Mouse (Mus musculus) liver, embryonic 14.5 days (tissue): ENCODE measurements around the gene Spop. TPM values are rescaled to one million over a fixed set of nuclear protein-coding genes. Genes with fewer than 3 reads are reported as not detected.

Experiments
- ATAC-seq: fragments of 200-750 bp; cut with Nextera tagmentation; 2 replicates; pipeline ENCODE4 v1.8.0; 2017; ENCODE audit warnings: moderate number of reproducible peaks, mild to moderate bottlenecking, moderate library complexity; ENCODE audit not compliant: insufficient read depth
- DNase-seq, 3 experiments: peaks; one replicate each; pipeline ENCODE4 v3.0.0-alpha.2; 2012 to 2013; ENCODE audit warnings: low read depth in 3 of 3, low spot score in 3 of 3
- H3K27ac ChIP-seq: fragments of 300-500 bp; sonication (generic); 2 replicates; pipeline ENCODE4 v1.5.1; 2014; ENCODE audit warnings: moderate library complexity, mild to moderate bottlenecking, control low read depth, inconsistent platforms
- H3K27me3 ChIP-seq: fragments of 300-500 bp; sonication (generic); 2 replicates; pipeline ENCODE4 v1.6.1; 2014; ENCODE audit warnings: mild to moderate bottlenecking, low read length, moderate library complexity; ENCODE audit not compliant: control insufficient read depth, insufficient read depth
- H3K36me3 ChIP-seq: fragments of 300-500 bp; sonication (generic); replicated peaks from 2 replicates; pipeline ENCODE4 v1.6.1; 2014; ENCODE audit warnings: low read depth; ENCODE audit not compliant: control insufficient read depth, insufficient read depth
- H3K4me1 ChIP-seq, 2 experiments: fragments of 200-500 bp in 1 of 2; fragments of 300-500 bp in 1 of 2; sonication (generic) in 1 of 2; replicated peaks; 2 replicates each; pipeline ENCODE4 v1.6.1; 2012 to 2014; ENCODE audit warnings: antibody characterized with exemption in 1 of 2, inconsistent platforms in 1 of 2, low read length in 1 of 2; ENCODE audit not compliant: control insufficient read depth in 2 of 2, insufficient read depth in 2 of 2
- H3K4me2 ChIP-seq: fragments of 300-500 bp; sonication (generic); 2 replicates; pipeline ENCODE4 v1.6.1; 2014; ENCODE audit warnings: low read depth, mild to moderate bottlenecking, control low read depth, moderate library complexity
- H3K4me3 ChIP-seq, 2 experiments: fragments of 200-500 bp in 1 of 2; fragments of 300-500 bp in 1 of 2; sonication (generic) in 1 of 2; 2 replicates each; pipeline ENCODE4 v1.5.1; 2012 to 2014; ENCODE audit warnings: low read depth in 2 of 2, low read length in 2 of 2, mild to moderate bottlenecking in 2 of 2, control low read depth in 1 of 2, inconsistent platforms in 1 of 2, moderate library complexity in 1 of 2; ENCODE audit not compliant: insufficient read depth in 1 of 2
- H3K9ac ChIP-seq: fragments of 300-500 bp; sonication (generic); replicated peaks from 2 replicates; pipeline ENCODE4 v1.6.1; 2014; ENCODE audit warnings: mild to moderate bottlenecking, control low read depth, moderate library complexity
- H3K9me3 ChIP-seq: fragments of 300-500 bp; sonication (generic); 2 replicates; pipeline ENCODE4 v1.6.1; 2016; ENCODE audit warnings: low read length, mixed read lengths; ENCODE audit not compliant: control insufficient read depth
- CTCF ChIP-seq: IDR thresholded peaks from 2 replicates; pipeline ENCODE4 v1.5.1; 2016; ENCODE audit warnings: antibody characterized with exemption, low read depth, control low read depth
- EP300 ChIP-seq: IDR thresholded peaks from 2 replicates; pipeline ENCODE4 v1.6.1; 2016; ENCODE audit warnings: antibody characterized with exemption, low read depth
- WGBS: fragments of 180-500 bp; shearing (Covaris S2); extraction: QIAGEN DNeasy Blood & Tissue Kit; methylation state at CpG from one replicate; pipeline ENCODE4 v1.1.7; 2014; ENCODE audit not compliant: insufficient replicate concordance; 5-methylcytosine and 5-hydroxymethylcytosine counted together
- polyA plus RNA-seq, 2 experiments: library from polyadenylated mRNA; depleted of rRNA in 1 of 2; stranded (reverse) in 1 of 2; unstranded in 1 of 2; fragments of >200 nt; fragmentation: Nextera tagmentation in 1 of 2; extraction: Ambion mirVana in 1 of 2; gene quantifications; 2 replicates each; pipeline versions ENCODE4 v1.2.1 to v1.2.3; 2012 to 2014

Gene Spop
- polyA plus RNA-seq, 2 experiments = 22.0 to 31.8 TPM

DNA sequence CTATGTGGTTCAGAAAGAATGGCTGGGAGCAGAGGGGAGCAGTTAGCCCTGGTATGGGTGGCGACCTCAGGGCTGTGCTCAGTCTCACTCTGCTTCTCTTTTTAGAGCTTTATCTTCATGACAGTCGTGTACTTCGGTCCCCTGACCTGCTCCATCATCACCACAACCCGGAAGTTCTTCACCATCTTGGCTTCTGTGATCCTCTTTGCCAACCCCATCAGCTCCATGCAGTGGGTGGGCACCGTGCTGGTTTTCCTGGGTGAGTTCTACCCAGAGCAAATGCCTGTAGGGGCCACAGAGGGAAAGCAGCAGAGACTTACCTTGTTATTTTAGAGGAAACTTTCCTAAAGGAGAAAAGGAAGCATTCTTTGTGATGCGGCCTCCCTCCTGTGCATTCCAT, 23.5 kb upstream of the Spop start:
- Histone ChIP-seq H3K27ac (no peak overlapping the region), H3K4me1 (peaks cover 4 to 5% of the 10 kb centered on the region in 2 experiments), H3K9me3 (no peaks in the 10 kb centered on the region), H3K36me3 (peaks cover 11% of the 10 kb centered on the region), H3K4me2 (no peak overlapping the region), H3K27me3 (no peaks in the 10 kb centered on the region), H3K4me3 (no peak overlapping the region), H3K9ac (no peak overlapping the region)
- WGBS = 74% methylated on average over 6 of the region's 6 CpGs
- no peak for TF ChIP-seq EP300
- TF ChIP-seq CTCF = no peak
- no peak for ATAC-seq
- DNase-seq = no peak

DNA sequence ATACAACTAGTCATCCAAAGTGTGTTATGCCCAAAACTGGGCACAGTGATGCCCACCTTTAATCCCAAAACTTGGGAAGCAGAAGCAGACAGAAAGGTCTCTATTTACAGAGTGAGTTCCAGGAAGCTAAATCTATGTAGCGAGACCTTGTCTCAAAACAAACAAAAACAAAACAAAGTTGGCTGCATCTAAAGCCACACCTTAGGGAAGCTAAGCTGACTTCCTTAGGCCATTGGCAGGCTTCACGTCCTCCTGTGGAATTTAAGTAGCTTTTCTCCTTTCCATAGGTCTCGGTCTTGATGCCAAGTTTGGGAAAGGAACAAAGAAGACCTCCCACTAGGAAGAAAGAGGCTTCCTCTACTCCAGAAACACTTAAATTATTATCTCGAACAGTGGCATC, 22.7 kb upstream of the Spop start:
- WGBS = 79% methylated on average over 4 of the region's 4 CpGs
- H3K27me3 ChIP-seq = no peaks in the 10 kb centered on the region
- no peak for TF ChIP-seq EP300
- no peak for TF ChIP-seq CTCF

DNA sequence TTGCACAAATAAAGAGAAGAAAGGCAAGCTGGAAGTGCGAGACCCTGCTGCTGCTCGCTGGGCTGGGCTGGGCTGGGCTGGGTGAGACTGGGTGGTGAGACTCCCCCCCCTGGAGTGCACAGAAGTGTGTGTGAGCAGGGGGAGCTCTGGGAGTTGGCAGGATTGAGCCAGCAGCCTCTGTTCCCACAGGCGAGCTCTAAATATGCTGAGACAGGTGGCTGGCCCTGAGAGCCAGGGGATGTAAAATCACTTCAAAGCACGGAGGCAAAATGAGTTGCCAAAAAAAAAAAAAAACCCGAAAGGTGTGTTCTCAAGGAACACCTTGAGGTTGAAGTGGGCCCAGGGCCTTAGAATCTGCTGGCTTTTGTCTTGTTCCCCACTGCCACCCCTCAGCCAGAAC, 22.1 kb upstream of the Spop start:
- no peaks in the 10 kb centered on the region for H3K9me3 ChIP-seq
- H3K9ac ChIP-seq = no peak overlapping the region
- no peak for DNase-seq
- H3K27ac ChIP-seq = no peak overlapping the region
- no peak overlapping the region for H3K4me3 ChIP-seq
- 67% methylated on average over 5 of the region's 5 CpGs for WGBS
- no peaks in the 10 kb centered on the region for H3K27me3 ChIP-seq
- no peaks in the 10 kb centered on the region for H3K4me1 ChIP-seq
- H3K4me2 ChIP-seq = no peak overlapping the region
- ATAC-seq = no peak
- TF ChIP-seq CTCF (no peak), EP300 (no peak)
- H3K36me3 ChIP-seq = peaks cover 11% of the 10 kb centered on the region

More for the DNA sequence above, 22.7 kb upstream of the Spop start:
- DNase-seq (no peak), ATAC-seq (no peak)
- Histone ChIP-seq H3K9ac (no peak overlapping the region), H3K9me3 (no peaks in the 10 kb centered on the region), H3K36me3 (peaks cover 11% of the 10 kb centered on the region), H3K4me1 (no peaks in the 10 kb centered on the region), H3K27ac (no peak overlapping the region), H3K4me3 (no peak overlapping the region), H3K4me2 (no peak overlapping the region)

DNA sequence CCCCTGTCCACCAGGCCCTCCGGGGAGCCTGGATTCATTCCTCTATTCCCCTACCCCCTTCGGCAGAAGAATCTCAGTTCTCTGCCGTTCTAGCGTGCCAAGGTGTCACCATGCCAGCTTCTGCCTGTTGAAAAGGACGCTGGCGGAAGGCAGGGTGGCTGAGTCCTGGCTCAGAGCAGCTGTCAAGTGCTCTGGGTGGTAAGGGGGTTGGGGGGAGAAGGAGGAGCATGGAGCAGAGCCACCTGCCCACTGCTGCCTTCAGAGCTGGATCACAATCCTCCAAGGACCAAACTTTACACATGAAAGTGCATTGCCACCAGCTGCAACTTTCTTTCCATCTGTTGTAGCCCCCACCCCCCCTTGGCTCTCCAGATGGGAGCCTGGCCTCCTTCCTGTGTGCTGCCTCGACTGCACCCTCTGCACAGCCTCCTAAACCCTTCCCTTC, 21.6 kb upstream of the Spop start:
- H3K27me3 ChIP-seq = no peaks in the 10 kb centered on the region
- ATAC-seq (no peak), DNase-seq (no peak)
- H3K36me3 ChIP-seq = peaks cover 11% of the 10 kb centered on the region
- no peaks in the 10 kb centered on the region for H3K4me1 ChIP-seq
- H3K4me3 ChIP-seq = no peak overlapping the region
- no peaks in the 10 kb centered on the region for H3K9me3 ChIP-seq
- H3K4me2 ChIP-seq = no peak overlapping the region
- H3K9ac ChIP-seq = no peak overlapping the region
- TF ChIP-seq CTCF (no peak), EP300 (no peak)
- no peak overlapping the region for H3K27ac ChIP-seq
- 68% methylated on average over 7 of the region's 7 CpGs for WGBS

DNA sequence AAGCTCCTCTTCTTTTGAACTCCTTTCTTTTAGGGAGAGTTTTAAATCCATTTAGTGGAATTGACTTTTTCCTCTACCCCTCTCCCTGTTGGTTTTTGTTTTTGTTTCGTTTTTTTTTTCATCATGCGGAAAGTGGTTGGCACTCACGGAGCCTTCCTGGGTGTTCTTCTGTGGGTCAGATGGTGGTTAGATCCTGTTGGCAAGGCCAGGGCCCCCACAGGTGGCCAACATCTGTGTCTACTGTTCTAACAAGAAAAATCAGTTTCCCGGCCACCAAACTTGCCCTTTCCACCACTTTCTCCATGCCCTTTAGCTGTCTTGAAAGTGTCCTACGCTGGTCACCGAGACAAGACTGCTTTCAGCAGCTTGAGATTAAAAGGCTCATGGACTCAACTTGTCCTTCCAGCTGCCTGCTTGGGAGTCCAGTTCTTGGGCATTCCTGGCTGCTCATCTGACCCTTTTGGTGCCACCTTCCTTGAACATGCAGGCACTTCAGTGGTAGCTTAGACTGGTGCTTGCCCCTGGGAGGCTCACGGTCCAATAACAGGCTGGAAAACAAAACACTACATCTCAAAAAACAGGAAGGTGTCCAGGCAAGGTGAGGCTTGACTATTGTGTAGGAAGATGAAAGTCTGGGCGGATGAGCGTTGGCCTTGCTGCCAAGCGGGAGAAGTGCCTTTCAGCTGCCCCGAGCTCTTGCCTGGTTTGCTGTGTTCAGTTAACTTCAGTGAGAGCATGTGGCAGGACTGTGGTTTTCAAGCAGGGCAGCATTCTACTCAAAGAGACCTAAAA, 21.0 kb upstream of the Spop start:
- Histone ChIP-seq H3K36me3 (peaks cover 7% of the 10 kb centered on the region), H3K27me3 (no peaks in the 10 kb centered on the region), H3K9me3 (no peaks in the 10 kb centered on the region), H3K27ac (no peak overlapping the region), H3K4me2 (no peak overlapping the region), H3K4me3 (no peak overlapping the region), H3K9ac (no peak overlapping the region), H3K4me1 (no peaks in the 10 kb centered on the region)
- TF ChIP-seq CTCF (no peak), EP300 (no peak)
- no peak for DNase-seq
- ATAC-seq = no peak
- 77% methylated on average over 11 of the region's 11 CpGs for WGBS
